Mouse (Mus musculus) ES-E14 (cell line): ENCODE data around the gene Sstr3.

Source experiments
- CHD2 ChIP-seq: IDR thresholded peaks from 2 replicates; pipeline ENCODE4 v1.6.1; 2014; ENCODE audit warnings: mild to moderate bottlenecking, low read depth, low read length, inconsistent platforms
- ZNF384 ChIP-seq: IDR thresholded peaks from 2 replicates; pipeline ENCODE4 v1.6.1; 2012; ENCODE audit warnings: low read depth, low read length, inconsistent platforms

GRCm38 (mm10) chr15:78520112-78520715 is 24.3 kb downstream of the Sstr3 start:
- TF ChIP-seq CHD2 (no peak), ZNF384 (no peak)
